Mouse (Mus musculus) limb, embryonic 13.5 days (tissue): ENCODE measurements around the gene D17Wsu92e. TPM values are rescaled to one million over a fixed set of nuclear protein-coding genes. Genes with fewer than 3 reads are reported as not detected.

ENCODE experiments used
- ATAC-seq: fragments of 200-750 bp; cut with Nextera tagmentation; 2 replicates; pipeline ENCODE4 v1.8.0; 2017; ENCODE audit warnings: low read depth, moderate number of reproducible peaks, moderate TSS enrichment; ENCODE audit not compliant: low FRiP score
- H3K27ac ChIP-seq: fragments of 300-500 bp; sonication (generic); 2 replicates; pipeline ENCODE4 v1.5.1; 2015; ENCODE audit warnings: inconsistent platforms, mild to moderate bottlenecking, moderate library complexity
- H3K27me3 ChIP-seq: fragments of 300-500 bp; sonication (generic); 2 replicates; pipeline ENCODE4 v1.6.1; 2015; ENCODE audit warnings: mild to moderate bottlenecking, inconsistent platforms
- H3K36me3 ChIP-seq: fragments of 300-500 bp; sonication (generic); 2 replicates; pipeline ENCODE4 v1.6.1; 2015; ENCODE audit warnings: inconsistent platforms, mild to moderate bottlenecking, moderate library complexity
- H3K4me1 ChIP-seq: fragments of 300-500 bp; sonication (generic); 2 replicates; pipeline ENCODE4 v1.6.1; 2015; ENCODE audit warnings: inconsistent platforms
- H3K4me2 ChIP-seq: fragments of 300-500 bp; sonication (generic); replicated peaks from 2 replicates; pipeline ENCODE4 v1.6.1; 2015; ENCODE audit warnings: inconsistent platforms, mild to moderate bottlenecking, moderate library complexity
- H3K4me3 ChIP-seq: fragments of 300-500 bp; sonication (generic); 2 replicates; pipeline ENCODE4 v1.5.1; 2015; ENCODE audit warnings: moderate library complexity, mild to moderate bottlenecking, inconsistent platforms
- H3K9ac ChIP-seq: fragments of 300-500 bp; sonication (generic); 2 replicates; pipeline ENCODE4 v1.6.1; 2015; ENCODE audit warnings: mild to moderate bottlenecking, inconsistent platforms
- H3K9me3 ChIP-seq: fragments of 300-500 bp; sonication (generic); 2 replicates; pipeline ENCODE4 v1.6.1; 2016; ENCODE audit warnings: inconsistent platforms
- WGBS: fragments of 180-500 bp; shearing (Covaris S2); methylation state at CpG from one replicate; pipeline ENCODE4 v1.1.7; 2015; 5-methylcytosine and 5-hydroxymethylcytosine counted together
- polyA plus RNA-seq: library from polyadenylated mRNA; unstranded; fragments of >200 nt; fragmentation: Nextera tagmentation; extraction: Ambion mirVana; gene quantifications from 2 replicates; pipeline ENCODE4 v1.2.1, GENCODE M21; 2015

D17Wsu92e gene
- polyA plus RNA-seq, 1 experiment from 2014 or later: 18.2 TPM

DNA sequence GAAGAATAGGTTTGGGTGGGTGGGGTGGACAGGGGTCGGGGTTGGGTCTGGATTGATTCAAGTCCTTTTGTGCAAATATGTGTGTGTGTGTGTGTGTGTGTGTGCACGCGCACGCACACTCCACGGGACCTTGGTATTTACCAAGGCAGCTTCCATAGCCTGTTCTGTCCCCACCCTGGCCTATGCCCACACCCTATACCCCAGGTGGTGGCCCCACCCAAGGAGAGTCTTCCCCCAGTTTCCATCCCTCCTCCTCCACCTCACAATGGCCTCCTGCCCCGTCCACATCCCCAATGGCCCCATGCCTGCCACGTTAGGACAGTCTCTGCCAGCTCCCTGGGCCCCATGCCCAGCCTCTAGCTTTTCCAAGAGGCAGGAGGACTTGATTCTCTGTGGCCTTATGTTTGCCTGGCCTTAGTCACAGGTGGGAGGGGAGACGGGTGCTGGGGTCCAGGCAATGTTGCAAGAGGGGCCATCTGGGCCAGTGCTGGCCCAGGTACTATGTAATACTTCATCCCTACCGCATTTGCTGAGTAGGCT lies 99.3 kb downstream of the D17Wsu92e start:
- H3K27me3 ChIP-seq: no peaks in the 10 kb centered on the region
- no peaks in the 10 kb centered on the region for H3K36me3 ChIP-seq
- H3K9ac ChIP-seq: no peak overlapping the region
- H3K9me3 ChIP-seq: no peaks in the 10 kb centered on the region
- 85% methylated on average over 9 of the region's 9 CpGs for WGBS
- H3K4me1 ChIP-seq: peaks cover 31% of the 10 kb centered on the region
- H3K4me2 ChIP-seq: no peak overlapping the region
- no peak overlapping the region for H3K4me3 ChIP-seq
- H3K27ac ChIP-seq: no peak overlapping the region
- no peak for ATAC-seq

DNA sequence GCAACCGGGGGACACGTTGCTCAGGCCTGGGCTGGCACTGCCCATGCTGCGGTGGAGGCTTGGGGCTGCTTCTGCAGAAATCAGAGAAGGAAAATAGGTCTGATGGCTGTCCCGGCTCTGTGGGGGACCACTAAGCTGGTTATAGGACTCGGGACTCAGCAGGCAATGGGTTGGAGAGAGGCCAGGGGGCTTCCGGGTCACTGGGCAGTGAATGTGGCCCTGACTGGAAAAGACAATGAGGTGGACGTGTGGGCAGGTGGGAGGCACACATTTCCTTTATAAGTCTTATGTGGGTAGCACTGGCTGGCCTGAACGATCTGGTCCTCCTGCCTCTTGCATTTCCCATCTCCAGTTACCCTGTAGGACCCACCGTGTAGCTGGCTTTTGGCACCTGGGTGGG lies 100.1 kb downstream of the D17Wsu92e start:
- Histone ChIP-seq H3K4me3 (no peak overlapping the region), H3K9me3 (no peaks in the 10 kb centered on the region), H3K27me3 (no peaks in the 10 kb centered on the region), H3K27ac (no peak overlapping the region), H3K4me2 (no peak overlapping the region), H3K9ac (no peak overlapping the region), H3K4me1 (peaks cover 22% of the 10 kb centered on the region), H3K36me3 (no peaks in the 10 kb centered on the region)
- 58% methylated on average over 9 of the region's 9 CpGs for WGBS
- no peak for ATAC-seq

GRCm38 (mm10) chr17:27719663-27720062 lies 100.8 kb downstream of the D17Wsu92e start:
- Histone ChIP-seq H3K27me3 (no peaks in the 10 kb centered on the region), H3K9me3 (no peaks in the 10 kb centered on the region), H3K36me3 (no peaks in the 10 kb centered on the region), H3K4me3 (no peak overlapping the region), H3K9ac (no peak overlapping the region), H3K4me1 (peaks cover 15% of the 10 kb centered on the region), H3K4me2 (no peak overlapping the region), H3K27ac (no peak overlapping the region)
- no peak for ATAC-seq
- WGBS: 65% methylated on average over 14 of the region's 14 CpGs

DNA sequence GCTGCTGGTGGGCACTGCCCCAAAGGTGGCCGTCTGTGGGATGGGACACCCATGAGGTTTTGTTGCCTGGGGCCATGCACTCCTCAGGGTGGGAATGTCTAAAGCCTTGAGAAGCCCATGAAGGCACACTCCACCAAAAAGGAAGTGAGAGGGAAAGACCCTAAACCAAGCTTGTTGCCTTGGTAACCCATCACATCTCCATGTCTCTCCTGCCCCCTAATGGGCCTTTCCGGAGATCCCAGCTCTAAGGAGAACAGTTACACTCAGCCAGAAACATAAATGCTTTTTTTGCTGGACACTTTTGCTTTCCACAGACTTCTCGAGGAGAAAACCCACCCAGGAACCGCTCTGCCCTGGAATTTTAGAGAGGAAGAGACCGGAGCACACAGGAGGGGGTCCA lies 102.2 kb downstream of the D17Wsu92e start:
- Histone ChIP-seq H3K36me3 (no peaks in the 10 kb centered on the region), H3K9me3 (no peaks in the 10 kb centered on the region), H3K27ac (no peak overlapping the region), H3K4me2 (no peak overlapping the region), H3K27me3 (no peaks in the 10 kb centered on the region), H3K4me1 (peaks cover 15% of the 10 kb centered on the region), H3K4me3 (no peak overlapping the region), H3K9ac (no peak overlapping the region)
- no peak for ATAC-seq
- 48% methylated on average over 5 of the region's 5 CpGs for WGBS

- Histone ChIP-seq H3K4me2 (peak overlapping the region; percentile 53), H3K9ac (peak overlapping the region; percentile 43; the same call in 1 of the 2 replicates), H3K4me1 (peaks cover 18% of the 10 kb centered on the region), H3K9me3 (no peaks in the 10 kb centered on the region), H3K27ac (no peak overlapping the region), H3K36me3 (no peaks in the 10 kb centered on the region), H3K27me3 (no peaks in the 10 kb centered on the region), H3K4me3 (peak overlapping the region; percentile 31)
- no peak for ATAC-seq
- WGBS: 3% methylated on average over 16 of the region's 16 CpGs
Measured at GRCm38 (mm10) chr17:27716804-27717203, 103.6 kb downstream of the D17Wsu92e start.

- Histone ChIP-seq H3K27ac (no peak overlapping the region), H3K9me3 (no peaks in the 10 kb centered on the region), H3K4me2 (no peak overlapping the region), H3K36me3 (no peaks in the 10 kb centered on the region), H3K4me1 (peaks cover 23% of the 10 kb centered on the region), H3K4me3 (no peak overlapping the region), H3K27me3 (peaks cover 4% of the 10 kb centered on the region; the same call in 1 of the 2 replicates), H3K9ac (no peak overlapping the region)
- 63% methylated on average over 1 of the region's 1 CpGs for WGBS
- no peak for ATAC-seq
Measured at GRCm38 (mm10) chr17:27712832-27713231, 107.6 kb downstream of the D17Wsu92e start.

DNA sequence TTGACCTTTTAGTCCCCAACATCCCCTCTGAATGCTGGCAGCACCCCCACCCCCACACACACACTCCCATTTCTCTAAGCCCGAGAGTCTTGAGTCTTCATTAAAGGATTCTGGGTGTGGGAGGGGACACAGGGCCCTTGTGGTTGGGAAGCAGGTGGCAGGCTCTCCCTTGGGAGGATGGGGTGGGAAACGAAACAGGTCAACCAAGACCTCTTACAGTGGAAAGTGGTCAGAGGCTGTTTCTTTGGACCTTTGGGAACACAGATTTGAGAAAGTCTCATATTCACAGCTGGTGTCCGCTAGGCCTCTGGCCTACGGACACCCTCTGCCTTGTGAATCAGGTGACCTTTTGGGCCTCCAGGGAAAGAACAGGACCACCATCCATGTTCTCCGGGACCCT lies 110.8 kb downstream of the D17Wsu92e start:
- Histone ChIP-seq H3K27me3 (peaks cover 33% of the 10 kb centered on the region), H3K9ac (no peak overlapping the region), H3K4me2 (no peak overlapping the region), H3K36me3 (no peaks in the 10 kb centered on the region), H3K4me3 (no peak overlapping the region), H3K9me3 (no peaks in the 10 kb centered on the region), H3K27ac (no peak overlapping the region), H3K4me1 (peaks cover 18% of the 10 kb centered on the region)
- ATAC-seq: no peak
- WGBS: 79% methylated on average over 5 of the region's 5 CpGs

DNA sequence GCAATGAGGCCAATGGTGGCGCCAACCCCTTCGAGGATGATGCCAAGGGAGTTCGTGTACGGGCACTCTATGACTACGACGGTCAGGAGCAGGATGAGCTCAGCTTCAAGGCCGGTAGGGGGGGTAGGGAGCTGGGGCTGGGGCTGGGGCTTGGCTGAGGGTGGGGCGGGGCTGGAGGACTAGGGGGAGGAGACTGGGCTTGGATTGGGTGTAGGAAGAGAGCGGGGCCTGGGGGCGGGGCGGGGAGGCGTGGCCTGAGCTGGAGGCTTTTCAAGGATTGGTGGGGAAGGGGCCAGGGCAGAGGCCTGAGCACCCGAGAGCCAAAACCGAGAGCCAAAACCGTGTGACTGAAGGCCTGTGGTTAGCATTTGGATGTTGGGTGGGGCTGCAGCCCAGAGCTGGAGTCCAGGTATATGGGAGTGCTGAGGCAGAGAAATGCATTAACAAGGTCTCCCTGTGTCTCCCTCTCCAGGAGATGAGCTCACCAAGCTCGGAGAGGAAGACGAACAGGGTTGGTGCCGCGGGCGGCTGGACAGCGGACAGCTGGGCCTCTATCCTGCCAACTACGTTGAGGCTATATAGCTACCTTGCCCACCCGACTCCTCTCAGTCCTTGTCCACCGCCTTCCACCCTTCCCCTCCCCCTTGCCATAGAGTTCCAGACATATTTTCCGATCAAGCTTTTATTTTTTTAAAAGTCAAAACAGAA lies 112.3 kb downstream of the D17Wsu92e start:
- peak overlapping the region; percentile 63 for H3K4me2 ChIP-seq
- H3K36me3 ChIP-seq: no peaks in the 10 kb centered on the region
- peak overlapping the region; percentile 35 for H3K4me3 ChIP-seq
- H3K9ac ChIP-seq: peak overlapping the region; percentile 46; the same call in 1 of the 2 replicates
- 7% methylated on average over 25 of the region's 25 CpGs for WGBS
- peaks cover 23% of the 10 kb centered on the region for H3K4me1 ChIP-seq
- H3K27ac ChIP-seq: no peak overlapping the region
- H3K9me3 ChIP-seq: no peaks in the 10 kb centered on the region
- peak; percentile 89 for ATAC-seq
- H3K27me3 ChIP-seq: peaks cover 34% of the 10 kb centered on the region

GRCm38 (mm10) chr17:27705661-27706060 lies 114.8 kb downstream of the D17Wsu92e start:
- peaks cover 34% of the 10 kb centered on the region for H3K27me3 ChIP-seq

GRCm38 (mm10) chr17:27703961-27704621 lies 116.4 kb downstream of the D17Wsu92e start:
- H3K36me3 ChIP-seq: no peaks in the 10 kb centered on the region
- no peak overlapping the region for H3K4me2 ChIP-seq
- peaks cover 29% of the 10 kb centered on the region for H3K4me1 ChIP-seq
- H3K4me3 ChIP-seq: no peak overlapping the region
- H3K9me3 ChIP-seq: no peaks in the 10 kb centered on the region
- no peak overlapping the region for H3K27ac ChIP-seq
- 62% methylated on average over 5 of the region's 5 CpGs for WGBS
- H3K9ac ChIP-seq: no peak overlapping the region
- peaks cover 34% of the 10 kb centered on the region for H3K27me3 ChIP-seq
- ATAC-seq: no peak; the same call in 1 of the 2 replicates

More at GRCm38 (mm10) chr17:27705661-27706060, 114.8 kb downstream of the D17Wsu92e start:
- Histone ChIP-seq H3K4me3 (no peak overlapping the region), H3K4me2 (no peak overlapping the region), H3K36me3 (no peaks in the 10 kb centered on the region), H3K9ac (no peak overlapping the region), H3K4me1 (peaks cover 29% of the 10 kb centered on the region), H3K27ac (no peak overlapping the region), H3K9me3 (no peaks in the 10 kb centered on the region)
- WGBS: 41% methylated on average over 10 of the region's 10 CpGs
- no peak for ATAC-seq

DNA sequence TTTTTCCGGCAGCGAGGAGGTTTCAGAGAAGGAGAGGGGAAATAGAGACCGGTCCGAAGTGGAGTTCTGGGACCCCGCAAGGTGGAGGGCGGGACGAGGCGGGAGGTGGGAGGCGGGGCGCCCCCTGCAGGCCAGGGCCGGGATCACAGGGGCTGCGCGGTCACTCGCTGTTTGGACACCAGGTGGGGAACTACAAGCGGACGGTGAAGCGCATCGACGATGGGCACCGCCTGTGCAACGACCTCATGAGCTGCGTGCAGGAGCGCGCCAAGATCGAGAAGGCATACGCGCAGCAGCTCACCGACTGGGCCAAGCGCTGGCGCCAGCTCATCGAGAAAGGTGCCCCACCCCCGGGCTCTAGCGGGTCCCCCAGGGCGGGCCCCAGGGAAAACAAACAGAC lies 117.9 kb downstream of the D17Wsu92e start:
- Histone ChIP-seq H3K27me3 (peaks cover 27% of the 10 kb centered on the region), H3K4me2 (peak overlapping the region; percentile 68), H3K4me3 (peak overlapping the region; percentile 33), H3K27ac (0 out of 2 replicates have a peak overlapping the region, but pooled peaks have one; percentile 39), H3K4me1 (peaks cover 15% of the 10 kb centered on the region), H3K9ac (peak overlapping the region; percentile 57), H3K9me3 (0 out of 2 replicates have a peak, but pooled peaks cover 3% of the 10 kb centered on the region), H3K36me3 (no peaks in the 10 kb centered on the region)
- 1% methylated on average over 34 of the region's 34 CpGs for WGBS
- no peak for ATAC-seq

- Histone ChIP-seq H3K4me3 (no peak overlapping the region), H3K9ac (0 out of 2 replicates have a peak overlapping the region, but pooled peaks have one; percentile 26), H3K4me1 (peaks cover 14% of the 10 kb centered on the region), H3K27ac (peak overlapping the region; percentile 28; the same call in 1 of the 2 replicates), H3K4me2 (no peak overlapping the region), H3K27me3 (peaks cover 21% of the 10 kb centered on the region), H3K9me3 (0 out of 2 replicates have a peak, but pooled peaks cover 3% of the 10 kb centered on the region), H3K36me3 (no peaks in the 10 kb centered on the region)
- ATAC-seq: no peak
- 65% methylated on average over 6 of the region's 6 CpGs for WGBS
Measured at GRCm38 (mm10) chr17:27701856-27702255, 118.6 kb downstream of the D17Wsu92e start.
